Mouse (Mus musculus) megakaryocyte progenitor cell, adult 5-6 weeks (primary cell): ENCODE data around the gene Dync1h1. TPM values are rescaled to one million over a fixed set of nuclear protein-coding genes. Genes with fewer than 3 reads are reported as not detected.
A peak's percentile ranks its signal among the peaks of the same experiment; 100 is the strongest.
"Not testable (repeated sequence)": the region's sequence is repeated elsewhere in the genome, so short reads cannot be mapped to it uniquely, and the experiment has no call there.

Source experiments
- ATAC-seq: replicated peaks from 2 replicates; pipeline ENCODE4 v1.8.0; 2016; ENCODE audit warnings: mild to moderate bottlenecking, moderate TSS enrichment, inconsistent platforms; ENCODE audit not compliant: poor library complexity
- total RNA-seq, 2 experiments: library from RNA; stranded (forward) in 1 of 2; stranded (reverse) in 1 of 2; fragments of 157-497, 149-512 nt in 1 of 2; fragments of 200-1000 nt in 1 of 2; gene quantifications; 2 replicates each; pipeline versions ENCODE4 v1.2.3 to v1.2.4; 2015 to 2017

Gene Dync1h1
- total RNA-seq, 2 experiments from 2014 or later = 64.4 to 91.9 TPM

GRCm38 (mm10) chr12:110606161-110606560 is 4.9 kb downstream of the Dync1h1 start:
- peak; percentile 55 for ATAC-seq

GRCm38 (mm10) chr12:110606676-110607075 is 5.4 kb downstream of the Dync1h1 start:
- ATAC-seq = no peak

GRCm38 (mm10) chr12:110608460-110609152 is 7.4 kb downstream of the Dync1h1 start:
- peak; percentile 91 for ATAC-seq

- ATAC-seq = no peak
These were observed 7.9 kb downstream of the Dync1h1 start for GRCm38 (mm10) chr12:110609153-110609497.

- ATAC-seq = no peak
These were observed 9.5 kb downstream of the Dync1h1 start for GRCm38 (mm10) chr12:110610713-110611112.

- no peak for ATAC-seq
These were observed 28.8 kb downstream of the Dync1h1 start for GRCm38 (mm10) chr12:110630056-110630455.

GRCm38 (mm10) chr12:110636293-110636692 is 35.0 kb downstream of the Dync1h1 start:
- no peak for ATAC-seq

- no peak for ATAC-seq
These were observed 36.4 kb downstream of the Dync1h1 start for GRCm38 (mm10) chr12:110637507-110638114.

- ATAC-seq = no peak
These were observed 49.0 kb downstream of the Dync1h1 start for GRCm38 (mm10) chr12:110650241-110650641.

GRCm38 (mm10) chr12:110651464-110651863 is 50.2 kb downstream of the Dync1h1 start:
- no peak for ATAC-seq

GRCm38 (mm10) chr12:110661746-110662145 is 60.5 kb downstream of the Dync1h1 start:
- no peak for ATAC-seq

- peak; percentile 29; the same call in 1 of the 2 replicates for ATAC-seq
These were observed 66.3 kb downstream of the Dync1h1 start for GRCm38 (mm10) chr12:110667466-110668077.

- peak; percentile 71 for ATAC-seq
These were observed 73.0 kb downstream of the Dync1h1 start for GRCm38 (mm10) chr12:110674243-110674642.

GRCm38 (mm10) chr12:110681191-110681590 is 79.9 kb downstream of the Dync1h1 start:
- ATAC-seq = no peak

- peak; percentile 47 for ATAC-seq
These were observed 80.6 kb downstream of the Dync1h1 start for GRCm38 (mm10) chr12:110681878-110682277.

- ATAC-seq = peak; percentile 66
These were observed 81.5 kb downstream of the Dync1h1 start, which contains the start of gene 1700001K19Rik for GRCm38 (mm10) chr12:110682561-110683299. Gene 1700001K19Rik (minus strand): TSS chr12:110682619.

GRCm38 (mm10) chr12:110683580-110683979 is 82.3 kb downstream of the Dync1h1 start:
- ATAC-seq = no peak

GRCm38 (mm10) chr12:110687894-110688734 is 86.9 kb downstream of the Dync1h1 start:
- ATAC-seq = peak; percentile 45

GRCm38 (mm10) chr12:110688921-110689320 is 87.7 kb downstream of the Dync1h1 start:
- not testable (repeated sequence) for ATAC-seq

- ATAC-seq = peak; percentile 27
These were observed 88.8 kb downstream of the Dync1h1 start for GRCm38 (mm10) chr12:110689919-110690643.
